Mouse (Mus musculus) cerebellum, postnatal 10 days (tissue): ENCODE measurements at regions not wholly inside any gene's neighbourhood (a gene's known extent, or its start where the extent isn't known, plus 50 kb on each side); places are given as distances from the start of the nearest gene placed in this dataset.

Source experiments
- DNase-seq, 2 experiments: peaks; one replicate each; pipeline ENCODE4 v3.0.0; 2021; ENCODE audit warnings: mixed read lengths in 2 of 2

GRCm38 (mm10) chr15:24929742-24930141 lies 483.8 kb downstream of the Basp1 start:
- DNase-seq: no peak

- DNase-seq: no peak
Observed at GRCm38 (mm10) chr15:24911866-24912265, 501.7 kb downstream of the Basp1 start.

DNA sequence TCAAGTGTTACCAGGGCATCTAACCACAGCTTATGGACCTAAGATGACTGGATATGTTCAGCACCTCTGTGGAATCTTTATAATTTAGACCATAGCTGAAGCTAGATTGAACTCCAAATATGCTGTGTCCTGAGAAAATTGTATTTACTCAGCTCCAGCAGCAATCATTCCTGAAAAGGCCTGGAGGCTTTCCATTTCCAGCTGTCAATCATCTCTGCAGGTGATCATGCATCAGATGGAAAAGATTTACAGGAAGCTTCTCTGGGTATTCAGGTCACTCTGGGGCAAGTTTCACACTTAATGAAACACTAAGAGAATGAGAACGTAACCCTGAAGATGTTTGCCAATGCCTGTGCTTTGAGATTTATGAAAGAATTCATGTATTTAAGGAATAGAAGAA lies 502.1 kb downstream of the Basp1 start:
- DNase-seq: peak; percentile 55 to 67

DNA sequence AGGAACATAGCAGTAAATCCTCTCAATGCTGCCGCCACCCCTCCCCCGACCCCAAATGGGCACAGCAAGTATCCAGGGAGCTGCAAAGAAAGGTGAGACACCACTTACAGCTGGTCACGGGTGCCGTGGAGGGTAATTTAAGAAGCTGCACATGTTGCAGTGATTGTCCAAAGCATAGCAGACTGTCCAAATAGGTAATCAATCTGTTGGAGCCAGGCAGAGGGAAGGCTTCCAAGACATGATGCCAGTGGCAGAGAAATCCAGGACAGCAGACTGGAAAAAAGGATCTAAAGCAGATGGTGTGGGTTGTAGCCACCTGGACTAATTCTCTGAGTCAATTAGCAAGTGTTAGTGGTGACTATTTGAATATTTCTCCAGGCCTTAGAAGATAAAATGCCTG lies 506.6 kb downstream of the Basp1 start:
- peak; percentile 92 to 93 for DNase-seq

- DNase-seq: peak; percentile 10 to 19
Observed at GRCm38 (mm10) chr15:24878846-24879245, 534.7 kb downstream of the Basp1 start.

GRCm38 (mm10) chr15:24877711-24878598 lies 535.6 kb downstream of the Basp1 start:
- peak; percentile 24 to 34 for DNase-seq

- peak; percentile 68 to 74 for DNase-seq
Observed at GRCm38 (mm10) chr15:24876157-24876731, 537.3 kb downstream of the Basp1 start.

- DNase-seq: no peak
Observed at GRCm38 (mm10) chr15:24840271-24840670, 573.3 kb downstream of the Basp1 start.

GRCm38 (mm10) chr15:24838390-24838789 lies 575.2 kb downstream of the Basp1 start:
- no peak for DNase-seq

- DNase-seq: no peak
Observed at GRCm38 (mm10) chr15:24827881-24828280, 585.7 kb downstream of the Basp1 start.

DNA sequence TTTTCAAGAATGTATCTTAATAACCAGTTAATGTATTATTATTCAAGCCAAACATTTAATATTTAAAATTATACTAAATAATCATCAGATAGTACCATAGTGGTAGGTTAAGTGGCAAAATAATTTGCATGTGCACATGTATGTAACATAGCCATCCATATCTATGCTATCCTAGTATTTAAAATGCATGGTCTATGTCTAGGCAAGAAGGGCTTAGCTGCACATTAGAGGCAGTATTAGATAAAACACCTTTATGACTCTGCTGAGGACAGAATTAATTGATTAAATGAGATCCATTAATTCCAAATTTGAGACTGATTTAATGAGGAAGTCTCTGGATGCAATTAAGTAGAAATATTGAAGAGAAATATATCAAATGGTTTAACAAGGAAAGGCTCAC lies 586.3 kb downstream of the Basp1 start:
- no peak for DNase-seq

GRCm38 (mm10) chr15:24796836-24797235 lies 616.7 kb downstream of the Basp1 start:
- DNase-seq: peak; percentile 53 to 56

DNA sequence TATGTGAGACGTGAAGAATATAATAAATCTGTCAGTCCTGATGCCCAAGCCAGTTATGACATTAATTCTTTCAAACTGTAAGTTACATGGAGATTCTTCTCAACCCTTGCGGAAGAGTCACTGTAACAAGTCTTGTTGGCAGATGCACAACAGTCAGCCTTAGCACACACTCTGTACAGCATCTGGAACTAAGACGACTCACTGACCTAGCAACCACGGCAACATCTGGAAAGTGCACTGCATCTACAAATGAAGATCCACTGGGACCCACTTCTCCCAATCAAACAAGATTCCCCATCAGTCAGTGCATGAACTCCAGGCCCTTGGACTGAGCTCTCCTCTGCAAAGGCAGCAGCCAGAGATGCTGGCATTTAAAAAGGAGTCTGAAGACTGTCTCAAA lies 620.2 kb downstream of the Basp1 start:
- no peak for DNase-seq

- no peak for DNase-seq
Observed at GRCm38 (mm10) chr15:24786336-24786735, 627.2 kb downstream of the Basp1 start.

DNA sequence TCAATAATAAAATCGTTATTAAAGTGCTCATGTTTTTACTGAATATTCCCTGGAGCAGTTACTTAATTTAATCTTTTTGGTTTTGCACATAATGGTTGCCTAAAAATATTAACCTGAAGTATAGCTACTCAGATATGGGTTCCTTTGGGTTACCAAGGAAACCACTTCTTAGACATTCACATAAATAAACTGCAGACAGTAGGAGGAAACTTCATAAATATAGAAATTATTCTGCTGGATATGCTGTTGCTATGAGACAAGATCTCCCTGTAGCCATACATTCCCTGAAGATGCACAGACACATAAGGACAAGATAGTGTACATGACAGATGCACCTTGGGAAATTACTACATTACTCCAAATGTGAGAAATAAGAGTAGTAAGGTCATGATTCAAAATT lies 635.3 kb downstream of the Basp1 start:
- no peak for DNase-seq

DNA sequence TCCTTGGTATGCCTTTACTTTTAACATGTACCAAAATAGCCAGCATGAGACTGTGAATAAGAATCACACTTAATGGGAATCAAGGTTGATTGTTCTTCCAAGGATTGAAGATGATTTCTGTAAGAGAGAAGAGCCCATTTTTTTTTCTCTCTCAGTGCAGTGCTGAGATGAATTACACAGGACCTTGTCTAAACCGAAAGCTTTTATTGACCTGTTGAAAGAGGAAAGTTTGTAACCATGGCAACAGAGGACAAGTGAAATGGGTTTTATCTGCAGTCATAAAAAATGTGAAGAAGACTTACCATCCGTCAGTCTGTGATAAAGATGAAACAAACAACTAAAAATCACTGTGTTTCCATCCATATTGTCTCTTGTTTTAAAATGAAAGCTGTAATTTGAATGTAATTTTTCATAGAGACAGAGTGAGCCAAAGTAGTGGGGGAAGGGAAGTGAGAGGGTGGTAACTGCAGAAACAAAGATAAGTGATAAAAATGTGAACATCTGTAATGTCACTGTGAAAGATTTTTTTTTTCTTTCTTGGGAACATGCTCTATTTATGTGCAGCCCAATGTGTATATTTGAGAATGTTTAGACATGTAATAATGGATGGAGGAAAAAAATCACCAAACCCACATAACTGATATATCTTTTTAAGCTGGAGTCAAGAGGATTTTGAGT lies 661.9 kb downstream of the Basp1 start:
- DNase-seq: no peak

DNA sequence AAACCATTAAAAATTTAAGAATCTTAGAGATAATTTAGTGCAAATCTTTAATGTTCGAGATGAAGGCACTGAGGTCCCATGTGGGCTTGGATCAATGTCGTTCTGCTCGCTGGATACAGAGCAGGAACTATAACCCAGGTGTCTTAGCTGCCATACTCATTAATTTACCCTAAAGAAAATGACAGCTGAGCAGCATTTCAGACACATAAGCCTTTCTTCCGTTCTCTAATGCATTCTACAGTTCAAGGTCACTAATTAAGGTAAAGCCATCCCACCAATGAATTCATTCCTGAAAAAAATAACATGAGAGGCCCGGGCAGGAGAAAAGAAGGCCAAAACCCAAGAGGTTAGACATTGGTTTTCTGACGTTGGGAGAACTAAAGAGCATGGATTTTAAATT lies 670.3 kb downstream of the Basp1 start:
- DNase-seq: no peak

GRCm38 (mm10) chr15:24725170-24725569 lies 688.4 kb downstream of the Basp1 start:
- peak in 1 of 2 experiments; percentile 6 for DNase-seq

GRCm38 (mm10) chr15:24724664-24725063 lies 688.9 kb downstream of the Basp1 start:
- DNase-seq: peak; percentile 90 to 91

GRCm38 (mm10) chr15:24720346-24720745 lies 693.2 kb downstream of the Basp1 start:
- no peak for DNase-seq

DNA sequence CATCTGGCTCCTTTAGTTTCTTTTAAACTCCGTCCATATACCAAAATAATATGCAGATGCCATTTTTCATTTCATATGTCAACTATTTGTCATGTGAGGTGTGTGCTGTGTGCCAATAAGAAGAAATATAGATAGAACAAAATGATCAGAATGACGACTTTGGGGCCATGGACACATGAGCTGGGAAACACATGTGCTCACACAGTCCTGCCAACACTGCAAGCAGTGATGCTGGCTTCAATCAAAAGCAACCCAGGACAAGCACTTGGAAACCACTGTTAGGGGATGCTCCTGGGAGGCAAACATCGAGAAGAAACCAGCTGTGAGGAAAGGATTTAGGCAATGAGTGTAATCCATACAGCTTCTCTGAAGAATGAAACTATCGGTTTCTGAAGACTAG lies 731.4 kb downstream of the Basp1 start:
- DNase-seq: no peak

DNA sequence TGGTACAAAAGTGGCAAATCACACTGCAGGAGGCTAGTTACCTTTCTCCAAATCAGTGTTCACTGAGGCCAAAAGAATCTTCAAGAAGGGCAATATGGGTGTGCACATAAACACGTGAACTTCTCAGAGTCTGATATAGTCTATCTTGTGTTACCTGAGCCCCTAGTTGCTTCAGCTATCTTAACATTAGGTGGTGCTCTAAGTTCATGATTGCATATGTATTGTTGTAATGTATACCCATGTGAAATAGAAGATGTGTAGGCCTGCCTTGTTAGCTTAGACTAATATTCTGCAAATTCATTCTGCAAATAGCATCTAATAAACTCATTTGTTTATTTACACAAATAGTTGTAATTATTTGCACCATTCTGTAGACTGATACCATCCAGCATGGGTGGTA lies 764.6 kb downstream of the Basp1 start:
- DNase-seq: no peak

GRCm38 (mm10) chr15:24635620-24636019 lies 777.9 kb downstream of the Basp1 start:
- no peak for DNase-seq

DNA sequence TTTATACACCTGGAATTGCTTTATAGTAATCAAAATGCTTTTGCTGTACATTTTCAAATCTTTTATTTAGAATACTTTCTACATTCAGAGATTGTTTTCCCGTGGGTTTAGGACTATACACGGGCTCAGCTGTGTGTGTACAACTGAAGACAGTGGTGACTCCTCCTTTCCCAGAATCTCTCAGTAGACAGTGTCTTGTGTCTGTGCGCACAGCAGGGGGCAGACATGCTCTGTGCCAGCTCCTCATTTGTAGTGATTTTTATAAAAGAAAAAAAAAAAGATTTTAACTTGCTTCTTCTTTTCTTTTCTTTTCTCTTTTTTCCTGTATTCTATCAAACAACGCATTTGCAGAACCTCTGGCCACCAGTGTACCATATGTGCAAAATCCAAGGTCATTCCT lies 817.3 kb downstream of the Basp1 start:
- DNase-seq: peak; percentile 68 to 72
